Mouse (Mus musculus) lung, embryonic 16.5 days (tissue): ENCODE data around the gene BC048403. TPM values are rescaled to one million over a fixed set of nuclear protein-coding genes. Genes with fewer than 3 reads are reported as not detected.
"Not testable (repeated sequence)": the region's sequence is repeated elsewhere in the genome, so short reads cannot be mapped to it uniquely, and the experiment has no call there.

Experiments
- ATAC-seq: fragments of 200-750 bp; cut with Nextera tagmentation; 2 replicates; pipeline ENCODE4 v1.8.0; 2017; ENCODE audit warnings: low read depth, mild to moderate bottlenecking, moderate library complexity
- H3K27ac ChIP-seq: fragments of 300-500 bp; sonication (generic); 2 replicates; pipeline ENCODE4 v1.5.1; 2014; ENCODE audit warnings: mild to moderate bottlenecking, control low read depth, low read length
- H3K27me3 ChIP-seq: fragments of 300-500 bp; sonication (generic); 2 replicates; pipeline ENCODE4 v1.6.1; 2014; ENCODE audit warnings: low read depth, low read length, mixed read lengths; ENCODE audit not compliant: control insufficient read depth, insufficient read depth
- H3K36me3 ChIP-seq: fragments of 300-500 bp; sonication (generic); 2 replicates; pipeline ENCODE4 v1.6.1; 2014; ENCODE audit warnings: low read length; ENCODE audit not compliant: control insufficient read depth, insufficient read depth
- H3K4me1 ChIP-seq: fragments of 300-500 bp; sonication (generic); replicated peaks from 2 replicates; pipeline ENCODE4 v1.6.1; 2014; ENCODE audit warnings: low read length, mixed read lengths; ENCODE audit not compliant: control insufficient read depth, insufficient read depth
- H3K4me2 ChIP-seq: fragments of 300-500 bp; sonication (generic); 2 replicates; pipeline ENCODE4 v1.6.1; 2014; ENCODE audit warnings: low read depth, low read length, control low read depth
- H3K4me3 ChIP-seq: fragments of 300-500 bp; sonication (generic); 2 replicates; pipeline ENCODE4 v1.5.1; 2014; ENCODE audit warnings: mild to moderate bottlenecking, low read length, control low read depth
- H3K9ac ChIP-seq: fragments of 300-500 bp; sonication (generic); 2 replicates; pipeline ENCODE4 v1.6.1; 2014; ENCODE audit warnings: low read length, control low read depth
- H3K9me3 ChIP-seq: fragments of 300-500 bp; sonication (generic); 2 replicates; pipeline ENCODE4 v1.6.1; 2016; ENCODE audit warnings: low read length; ENCODE audit not compliant: control insufficient read depth
- WGBS: fragments of 180-500 bp; shearing (Covaris S2); extraction: QIAGEN DNeasy Blood & Tissue Kit; methylation state at CpG from one replicate; pipeline ENCODE4 v1.1.7; 2014; 5-methylcytosine and 5-hydroxymethylcytosine counted together
- polyA plus RNA-seq: library from polyadenylated mRNA; unstranded; fragments of >200 nt; fragmentation: Nextera tagmentation; extraction: Ambion mirVana; gene quantifications from 2 replicates; pipeline ENCODE4 v1.2.1, GENCODE M21; 2015

The BC048403 gene
- polyA plus RNA-seq, 1 experiment from 2014 or later: 2.7 TPM

GRCm38 (mm10) chr10:121767295-121767694 is 27.6 kb downstream of the BC048403 start:
- WGBS: 76% methylated on average over 3 of the region's 3 CpGs

GRCm38 (mm10) chr10:121769711-121770110 is 30.0 kb downstream of the BC048403 start:
- WGBS: 82% methylated on average over 5 of the region's 5 CpGs
- no peak for ATAC-seq
- H3K27ac ChIP-seq: no peak overlapping the region

More at GRCm38 (mm10) chr10:121767295-121767694, 27.6 kb downstream of the BC048403 start:
- H3K4me1 ChIP-seq, H3K27ac ChIP-seq, H3K4me2 ChIP-seq, H3K9me3 ChIP-seq, H3K9ac ChIP-seq, H3K4me3 ChIP-seq, ATAC-seq, H3K27me3 ChIP-seq, H3K36me3 ChIP-seq: not testable (repeated sequence)

GRCm38 (mm10) chr10:121770624-121771577 is 31.2 kb downstream of the BC048403 start:
- no peaks in the 10 kb centered on the region for H3K36me3 ChIP-seq
- 0 out of 2 replicates have a peak, but pooled peaks have one; percentile 38 for ATAC-seq
- H3K27ac ChIP-seq: no peak overlapping the region
- H3K27me3 ChIP-seq: no peaks in the 10 kb centered on the region
- no peaks in the 10 kb centered on the region for H3K9me3 ChIP-seq
- no peaks in the 10 kb centered on the region for H3K4me1 ChIP-seq
- WGBS: 42% methylated on average over 20 of the region's 20 CpGs
- peak overlapping the region; percentile 26 for H3K4me3 ChIP-seq
- H3K4me2 ChIP-seq: peak overlapping the region; percentile 46
- H3K9ac ChIP-seq: peak overlapping the region; percentile 8; the same call in 1 of the 2 replicates

More at GRCm38 (mm10) chr10:121769711-121770110, 30.0 kb downstream of the BC048403 start:
- no peaks in the 10 kb centered on the region for H3K27me3 ChIP-seq
- no peak overlapping the region for H3K9ac ChIP-seq
- no peaks in the 10 kb centered on the region for H3K36me3 ChIP-seq
- H3K4me3 ChIP-seq: no peak overlapping the region
- H3K4me1 ChIP-seq: no peaks in the 10 kb centered on the region
- H3K4me2 ChIP-seq: no peak overlapping the region
- no peaks in the 10 kb centered on the region for H3K9me3 ChIP-seq

- Histone ChIP-seq H3K27ac (no peak overlapping the region), H3K36me3 (no peaks in the 10 kb centered on the region), H3K4me1 (no peaks in the 10 kb centered on the region), H3K9ac (no peak overlapping the region), H3K9me3 (no peaks in the 10 kb centered on the region), H3K4me3 (no peak overlapping the region), H3K4me2 (no peak overlapping the region), H3K27me3 (no peaks in the 10 kb centered on the region)
- ATAC-seq: no peak
- WGBS: 56% methylated on average over 4 of the region's 4 CpGs
Measured at GRCm38 (mm10) chr10:121773813-121774212, 34.1 kb downstream of the BC048403 start.

GRCm38 (mm10) chr10:121775990-121776389 is 36.3 kb downstream of the BC048403 start:
- Histone ChIP-seq H3K36me3 (no peaks in the 10 kb centered on the region), H3K9ac (no peak overlapping the region), H3K27ac (no peak overlapping the region), H3K9me3 (no peaks in the 10 kb centered on the region), H3K27me3 (no peaks in the 10 kb centered on the region), H3K4me2 (no peak overlapping the region), H3K4me1 (no peaks in the 10 kb centered on the region), H3K4me3 (no peak overlapping the region)
- no peak for ATAC-seq
- 67% methylated on average over 3 of the region's 3 CpGs for WGBS

GRCm38 (mm10) chr10:121781159-121781558 is 41.4 kb downstream of the BC048403 start:
- Histone ChIP-seq H3K4me2 (peak overlapping the region; percentile 8; the same call in 1 of the 2 replicates), H3K36me3 (peaks cover 19% of the 10 kb centered on the region), H3K9ac (no peak overlapping the region), H3K27ac (no peak overlapping the region), H3K4me3 (no peak overlapping the region), H3K9me3 (no peaks in the 10 kb centered on the region), H3K27me3 (no peaks in the 10 kb centered on the region), H3K4me1 (no peaks in the 10 kb centered on the region)
- ATAC-seq: peak; percentile 43
- 45% methylated on average over 14 of the region's 14 CpGs for WGBS

GRCm38 (mm10) chr10:121788536-121788935 is 48.8 kb downstream of the BC048403 start:
- WGBS: 71% methylated on average over 3 of the region's 3 CpGs
- peaks cover 18% of the 10 kb centered on the region for H3K36me3 ChIP-seq

GRCm38 (mm10) chr10:121790078-121790477 is 50.3 kb downstream of the BC048403 start:
- WGBS: 83% methylated on average over 6 of the region's 6 CpGs
- Histone ChIP-seq H3K27me3 (no peaks in the 10 kb centered on the region), H3K4me3 (no peak overlapping the region), H3K4me1 (no peaks in the 10 kb centered on the region), H3K9me3 (no peaks in the 10 kb centered on the region), H3K27ac (no peak overlapping the region), H3K4me2 (no peak overlapping the region), H3K9ac (no peak overlapping the region), H3K36me3 (peaks cover 5% of the 10 kb centered on the region)
- ATAC-seq: no peak

More at GRCm38 (mm10) chr10:121788536-121788935, 48.8 kb downstream of the BC048403 start:
- H3K4me3 ChIP-seq: no peak overlapping the region
- H3K9ac ChIP-seq: no peak overlapping the region
- H3K4me2 ChIP-seq: no peak overlapping the region
- no peaks in the 10 kb centered on the region for H3K27me3 ChIP-seq
- H3K27ac ChIP-seq: no peak overlapping the region
- H3K4me1 ChIP-seq: no peaks in the 10 kb centered on the region
- no peaks in the 10 kb centered on the region for H3K9me3 ChIP-seq
- ATAC-seq: no peak

GRCm38 (mm10) chr10:121792661-121793060 is 52.9 kb downstream of the BC048403 start:
- Histone ChIP-seq H3K4me2 (no peak overlapping the region), H3K4me1 (peaks cover 4% of the 10 kb centered on the region), H3K4me3 (no peak overlapping the region), H3K27ac (no peak overlapping the region), H3K9ac (no peak overlapping the region), H3K27me3 (no peaks in the 10 kb centered on the region), H3K9me3 (no peaks in the 10 kb centered on the region), H3K36me3 (peaks cover 5% of the 10 kb centered on the region)
- whole genome bisulfite sequencing: 92% methylated on average over 17 of the region's 17 CpGs
- ATAC-seq: no peak
